Mouse (Mus musculus): ENCODE results near the gene Pkp4.

Gene Pkp4

DNA sequence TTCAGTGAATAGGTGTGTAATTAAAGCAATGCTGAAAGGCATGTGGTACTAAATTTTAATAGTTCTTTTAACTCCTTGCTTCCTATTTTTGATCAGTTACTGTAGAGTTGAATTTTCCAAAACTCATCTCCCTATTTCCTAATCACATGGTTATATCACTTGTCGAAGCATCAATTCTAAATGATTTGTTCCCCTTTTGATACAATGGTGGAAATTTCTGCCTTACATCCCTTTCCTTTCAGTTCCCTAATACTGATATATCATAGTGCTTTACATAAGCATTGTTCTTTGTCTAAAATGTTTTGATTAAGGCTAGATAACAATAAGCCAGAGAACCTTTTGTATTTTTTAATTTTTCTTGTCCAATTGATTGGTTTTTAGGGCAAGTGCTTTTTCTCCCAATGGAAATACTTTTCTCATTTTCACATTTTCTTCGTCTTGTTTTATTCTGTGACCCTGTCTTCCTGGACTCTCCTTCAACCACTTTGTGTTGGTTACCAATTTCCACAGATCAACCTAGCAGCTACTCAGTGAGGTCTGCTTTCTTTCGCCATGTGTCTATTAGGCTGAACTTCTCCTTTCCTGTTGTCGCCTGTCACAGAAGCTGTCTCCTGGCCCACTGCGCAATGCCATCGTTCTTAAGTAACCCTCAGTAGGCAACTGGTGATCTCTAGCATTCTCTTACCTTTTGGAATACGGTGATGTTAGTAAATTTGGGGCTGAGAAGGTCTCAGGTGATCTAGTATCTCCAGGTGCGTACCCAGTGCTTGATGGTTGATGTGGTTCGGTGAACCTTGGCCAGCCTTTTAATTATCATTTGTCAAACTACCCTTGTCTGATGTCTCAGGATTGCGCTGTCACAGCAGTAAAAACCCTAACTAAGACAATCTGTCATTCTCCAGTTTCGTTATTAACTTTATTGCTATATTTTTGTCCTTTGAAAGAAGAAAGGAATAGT lies 23.7 kb downstream of the Pkp4 start:
- no peak for DNase-seq

DNA sequence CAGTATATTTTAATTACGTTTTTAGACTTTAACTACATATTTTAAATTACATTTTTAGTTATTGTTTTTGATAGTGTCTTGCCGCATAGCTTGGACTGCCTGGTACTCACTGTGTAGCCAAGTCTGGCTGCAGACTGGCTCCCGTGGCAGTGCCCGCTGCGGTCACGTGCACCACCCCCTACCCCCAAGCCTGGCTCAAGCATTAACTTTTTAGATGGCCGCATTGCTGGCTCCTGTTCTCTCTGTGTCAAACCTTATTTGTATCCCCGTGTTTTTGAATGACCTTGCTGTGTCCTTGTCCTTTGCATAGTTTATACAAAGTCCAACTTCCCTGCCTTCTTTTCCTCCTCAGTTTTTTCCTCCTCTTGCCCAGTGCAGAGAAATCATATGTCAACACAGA lies 25.5 kb downstream of the Pkp4 start:
- peak; percentile 86 to 87 for DNase-seq

DNA sequence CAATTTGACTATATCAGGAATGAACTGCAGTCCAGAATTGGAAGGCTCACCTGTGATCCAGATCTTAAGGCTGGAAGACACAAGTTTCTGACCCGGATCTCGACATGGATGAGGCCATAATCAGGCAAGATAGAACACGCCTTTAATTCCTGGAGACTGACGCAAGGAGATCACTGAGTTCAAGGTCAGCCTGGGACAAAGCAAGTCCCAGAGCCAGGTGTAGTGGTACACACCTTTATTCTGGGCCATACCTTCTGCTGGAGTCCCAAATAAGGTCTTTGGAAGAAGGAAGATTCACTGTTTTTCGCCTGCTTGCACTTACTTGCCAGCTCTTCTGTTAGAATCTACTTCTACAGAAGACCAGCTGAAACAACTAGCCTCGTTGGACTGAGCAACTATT lies 26.3 kb downstream of the Pkp4 start:
- no peak for DNase-seq

DNA sequence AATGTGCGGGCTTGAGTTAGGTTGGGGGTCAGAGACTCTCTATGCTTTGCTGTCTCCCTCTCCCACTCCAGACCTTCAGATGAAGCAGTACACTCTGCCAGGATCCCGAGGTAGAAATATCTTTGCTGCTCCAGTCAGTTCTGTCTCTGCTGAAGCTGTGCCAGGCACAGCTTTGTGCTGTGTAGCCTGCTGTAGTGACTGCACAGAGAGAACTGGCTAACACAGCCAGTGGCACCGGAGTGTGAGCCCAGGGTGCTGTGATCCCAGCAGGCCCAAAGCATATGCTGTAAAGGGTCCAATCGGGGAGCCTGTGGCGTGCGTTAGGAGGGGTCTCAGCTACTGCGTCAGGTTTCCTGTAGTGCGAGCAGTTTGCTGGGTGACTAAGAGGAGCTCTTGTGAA lies 27.7 kb downstream of the Pkp4 start:
- DNase-seq: no peak

DNA sequence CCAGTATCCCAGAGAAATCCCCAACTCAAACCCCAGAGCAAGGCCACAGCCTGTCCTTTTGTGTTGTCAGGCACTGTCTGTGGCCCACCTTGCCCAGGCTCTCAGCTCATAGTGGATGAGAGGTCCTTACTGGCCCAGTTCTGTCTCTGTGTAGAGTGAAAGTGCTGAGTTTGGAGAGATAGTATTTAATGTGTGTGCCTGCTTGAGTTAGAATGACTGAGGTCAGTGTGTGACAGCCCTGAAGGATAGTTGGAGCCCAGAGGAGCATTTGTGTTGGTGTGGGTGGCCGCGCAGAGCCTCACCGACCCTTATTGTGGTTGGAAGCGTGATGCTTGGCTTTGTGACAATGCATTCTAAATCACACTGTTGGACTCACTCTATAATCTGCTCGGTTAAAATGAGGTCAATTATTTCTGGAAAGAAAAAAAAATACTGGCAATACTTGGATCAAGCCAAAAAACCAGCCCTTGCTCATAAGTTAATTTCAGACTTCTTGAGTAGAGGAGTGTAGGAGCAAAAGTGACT lies 29.1 kb downstream of the Pkp4 start:
- DNase-seq: no peak

DNA sequence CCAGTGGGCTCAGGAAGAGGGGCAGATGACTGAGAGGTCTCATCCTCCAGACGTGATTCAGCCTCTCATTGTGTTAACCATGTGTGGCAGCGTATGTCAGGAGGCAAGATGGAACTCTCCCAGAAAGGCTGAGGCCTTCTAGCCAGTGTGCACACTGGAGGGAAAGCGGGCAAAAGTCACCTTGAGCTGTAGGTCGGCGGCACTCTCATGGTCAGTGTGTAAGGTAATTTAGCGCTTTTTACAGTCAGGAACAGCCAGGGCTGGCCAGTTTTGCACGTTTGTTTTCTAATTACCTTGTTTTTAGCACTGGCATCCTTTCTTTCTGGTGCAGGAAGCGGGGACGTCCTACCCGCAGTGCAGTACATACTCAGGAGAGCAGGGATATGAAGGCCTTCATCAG lies 29.5 kb downstream of the Pkp4 start:
- no peak for DNase-seq

DNA sequence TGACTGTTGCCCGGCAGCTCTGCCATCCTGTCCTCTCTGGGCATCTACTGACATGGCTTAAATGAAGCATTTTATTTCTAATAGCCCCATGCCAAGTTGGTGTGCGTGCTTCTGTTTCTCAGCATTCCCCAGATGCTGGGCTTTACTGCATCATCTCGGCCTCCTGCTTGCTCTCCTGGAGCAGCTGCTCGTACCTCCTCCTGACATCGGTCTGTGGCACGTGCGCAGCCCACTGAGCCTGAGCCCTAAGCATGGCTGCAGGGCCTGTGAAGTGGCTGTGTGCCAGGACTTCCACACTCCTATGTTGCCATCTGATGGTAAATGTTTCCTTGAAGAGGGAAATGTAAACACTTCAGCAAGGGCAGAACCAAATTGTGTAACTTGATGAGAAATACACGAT lies 30.8 kb downstream of the Pkp4 start:
- no peak for DNase-seq

DNA sequence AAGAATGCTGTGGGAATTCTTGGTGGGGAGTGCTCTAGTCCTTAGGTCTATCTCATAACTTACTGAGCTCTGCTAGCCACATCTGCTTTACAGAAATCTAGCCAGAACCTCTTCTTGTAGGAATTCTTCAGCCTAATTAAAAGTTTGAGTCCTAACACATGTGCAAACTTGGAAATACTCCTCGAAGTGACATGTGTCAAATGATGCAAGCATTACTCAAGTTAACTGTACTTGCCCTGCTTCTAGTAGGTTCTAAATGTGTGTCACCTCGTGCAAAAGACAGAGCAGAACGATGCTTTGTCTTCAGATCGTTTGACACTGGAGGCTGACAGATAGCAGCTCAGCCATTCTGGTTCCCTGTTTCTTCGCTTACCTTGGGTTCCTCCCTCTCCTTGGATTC lies 32.5 kb downstream of the Pkp4 start:
- no peak for DNase-seq

DNA sequence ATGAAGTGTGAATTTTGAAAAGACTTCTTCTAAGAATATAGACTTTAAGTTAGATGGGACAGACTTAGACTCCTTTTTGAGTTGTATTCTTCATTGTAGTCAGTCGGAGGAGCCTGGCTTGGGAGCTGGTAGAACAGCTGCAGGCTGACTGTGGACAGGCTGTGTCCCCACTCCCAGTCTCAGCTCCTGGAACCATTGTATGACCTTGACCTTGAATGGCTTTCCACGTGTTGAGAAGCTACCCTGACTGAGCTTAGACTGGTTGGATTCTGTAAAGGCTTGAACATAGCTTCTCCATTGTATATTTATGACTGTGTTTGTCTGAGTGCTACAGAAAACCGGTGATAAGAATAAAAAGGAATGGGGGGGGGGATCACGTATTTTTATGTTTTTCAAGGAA lies 36.5 kb downstream of the Pkp4 start:
- DNase-seq: no peak

DNA sequence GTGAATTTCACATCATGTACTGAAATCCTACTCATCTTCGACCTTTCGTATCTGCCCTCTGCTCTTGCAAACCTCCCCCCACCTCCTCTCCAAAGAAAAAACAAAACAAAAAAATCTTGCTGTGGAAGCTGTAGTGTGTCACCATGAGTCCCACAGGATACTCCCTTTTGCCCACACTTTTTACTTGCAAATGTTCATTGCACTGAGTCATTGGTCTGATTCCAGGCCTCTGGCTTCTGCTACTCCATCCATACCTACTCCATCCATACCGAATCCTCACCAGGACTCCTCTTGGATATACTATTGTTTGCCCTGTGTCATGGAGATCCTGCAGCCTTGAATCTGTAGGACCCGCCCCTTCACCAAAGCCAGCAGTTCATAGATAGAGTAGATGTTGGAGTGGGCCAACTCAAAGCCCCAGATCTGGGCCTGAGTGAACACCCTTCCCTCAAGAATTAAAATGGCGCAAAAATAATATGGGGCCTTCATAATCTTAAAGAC lies 38.9 kb downstream of the Pkp4 start:
- DNase-seq: no peak

DNA sequence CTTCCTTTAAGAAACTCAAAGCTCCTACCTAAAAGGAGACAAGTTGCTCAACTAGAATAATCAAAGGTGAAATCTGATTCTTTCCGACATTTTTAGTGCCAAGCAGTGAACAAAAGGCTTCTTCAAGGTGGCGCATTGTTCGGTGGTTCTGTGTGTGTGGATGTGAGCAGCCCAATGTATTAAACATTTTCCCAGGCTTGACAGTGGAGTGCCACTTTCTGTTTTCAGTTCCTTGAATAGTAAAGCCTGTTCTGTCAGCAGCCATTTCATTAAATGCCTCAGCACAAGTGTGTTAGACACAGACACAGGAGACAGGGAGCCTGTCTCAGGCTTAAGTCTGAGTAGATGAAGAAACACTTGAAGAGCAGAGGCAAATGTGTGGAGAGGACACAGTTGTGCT lies 39.9 kb downstream of the Pkp4 start:
- no peak for DNase-seq

DNA sequence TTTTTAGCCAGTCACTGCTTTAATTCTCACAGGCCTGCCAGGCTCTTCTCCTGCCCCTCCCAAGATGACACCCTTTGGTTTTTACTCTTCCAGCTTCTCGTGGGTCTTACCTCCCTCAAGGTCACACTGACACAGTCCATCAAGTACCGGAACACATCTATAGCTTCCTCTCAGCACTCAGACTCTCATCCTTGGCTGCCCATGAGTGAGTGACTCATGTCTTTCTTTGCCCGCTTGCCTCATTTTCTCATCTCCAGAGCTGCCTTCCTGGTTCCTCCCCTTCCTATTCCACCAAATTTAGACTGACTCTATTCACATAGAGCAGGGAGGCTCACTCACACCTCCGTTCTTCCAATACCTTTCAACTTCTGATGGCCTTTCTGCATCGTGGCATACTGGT lies 42.3 kb downstream of the Pkp4 start:
- DNase-seq: no peak

DNA sequence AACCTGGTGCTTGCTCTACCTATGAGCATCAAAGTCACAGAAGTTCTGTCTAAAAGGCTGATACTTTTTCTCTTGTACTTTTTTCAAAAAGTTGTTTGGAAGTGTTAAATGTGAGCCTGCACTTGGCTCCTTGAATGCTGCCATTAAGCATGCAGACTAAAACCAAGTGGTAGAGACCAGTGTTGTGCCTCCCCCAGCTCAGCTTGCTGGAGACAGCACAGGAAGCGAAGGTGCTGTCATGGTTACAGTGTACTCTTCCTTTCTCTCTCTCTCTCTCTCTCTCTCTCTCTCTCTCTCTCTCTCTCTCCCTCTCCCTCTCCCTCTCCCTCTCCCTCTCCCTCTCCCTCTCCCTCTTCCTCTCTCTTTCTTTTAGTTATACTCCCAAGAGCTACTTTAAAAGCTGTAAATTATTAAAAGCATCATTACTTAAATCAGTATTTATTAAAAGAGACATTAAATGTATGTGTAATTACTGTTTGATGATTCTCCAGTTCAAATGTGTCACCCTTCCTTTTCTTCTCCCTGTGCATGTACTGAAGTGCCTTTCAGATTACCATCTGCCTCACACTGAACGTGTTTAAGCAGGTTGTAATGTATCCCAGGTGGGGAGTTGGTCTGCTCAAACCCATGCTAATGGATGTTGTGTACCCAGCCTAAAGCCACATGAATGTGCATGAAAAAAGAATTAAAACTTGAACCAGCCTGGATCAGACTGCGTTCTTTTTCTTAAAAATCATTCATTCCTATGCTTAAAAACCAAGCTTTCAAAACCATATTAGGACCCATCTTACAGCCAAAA lies 43.2 kb downstream of the Pkp4 start:
- no peak for DNase-seq

DNA sequence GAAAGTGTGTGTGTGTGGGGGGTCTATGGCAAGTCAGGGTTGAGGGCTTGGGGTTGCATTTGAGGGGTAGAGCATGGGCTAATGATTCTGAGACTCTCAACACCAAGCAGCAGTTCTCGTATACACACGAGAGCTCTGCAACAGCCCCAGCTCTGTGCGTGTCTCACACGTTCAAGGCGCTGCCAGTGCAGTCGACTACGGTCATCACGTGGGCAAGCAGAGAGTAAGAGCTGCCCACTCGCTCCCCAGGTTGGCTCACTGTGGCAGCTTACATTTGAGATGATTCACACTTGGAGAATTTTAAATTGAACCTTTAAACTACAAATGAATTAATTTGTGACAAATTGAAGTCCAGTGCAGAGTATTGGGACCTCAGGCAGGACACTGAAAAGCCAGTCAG lies 44.4 kb downstream of the Pkp4 start:
- no peak for DNase-seq

DNA sequence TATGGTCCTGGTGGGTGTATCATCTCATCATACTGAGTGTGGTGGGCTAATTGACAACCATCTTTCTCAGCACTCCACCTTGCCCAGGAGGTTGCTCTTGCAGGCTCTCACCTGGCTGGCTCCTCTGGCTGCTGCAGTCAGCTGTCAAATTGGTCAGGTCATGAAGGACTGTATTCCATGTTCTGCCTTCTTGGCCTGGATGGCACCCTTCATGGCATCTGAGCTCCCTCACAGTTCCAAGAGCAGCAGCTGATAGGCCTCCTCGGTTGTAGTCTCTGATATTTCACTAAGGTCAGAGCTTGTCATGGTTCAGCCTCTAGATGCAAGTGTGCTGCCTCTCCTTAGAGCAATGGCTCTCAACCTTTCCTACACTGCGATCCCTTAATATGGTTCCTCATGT lies 45.5 kb downstream of the Pkp4 start:
- no peak for DNase-seq

DNA sequence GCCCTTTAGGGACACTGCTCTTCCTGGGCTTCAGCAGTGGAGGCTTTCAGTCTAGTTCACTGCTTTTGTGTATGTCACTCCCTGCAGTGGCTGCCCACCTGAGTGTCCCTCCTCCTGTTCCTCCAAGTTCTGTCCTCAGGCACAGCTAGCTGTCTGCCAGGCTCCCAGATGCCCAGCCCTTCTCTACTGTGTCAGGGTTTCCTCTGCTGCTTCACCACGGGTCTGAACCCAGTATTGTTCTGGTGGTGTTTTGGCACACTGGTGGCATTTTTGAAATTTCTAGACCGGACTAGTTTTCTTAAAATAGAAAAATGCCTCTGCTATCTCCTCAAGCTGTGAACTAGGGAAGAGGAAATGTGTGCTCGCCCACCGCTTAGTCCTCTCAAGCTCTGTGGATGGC lies 46.6 kb downstream of the Pkp4 start:
- no peak for DNase-seq

DNA sequence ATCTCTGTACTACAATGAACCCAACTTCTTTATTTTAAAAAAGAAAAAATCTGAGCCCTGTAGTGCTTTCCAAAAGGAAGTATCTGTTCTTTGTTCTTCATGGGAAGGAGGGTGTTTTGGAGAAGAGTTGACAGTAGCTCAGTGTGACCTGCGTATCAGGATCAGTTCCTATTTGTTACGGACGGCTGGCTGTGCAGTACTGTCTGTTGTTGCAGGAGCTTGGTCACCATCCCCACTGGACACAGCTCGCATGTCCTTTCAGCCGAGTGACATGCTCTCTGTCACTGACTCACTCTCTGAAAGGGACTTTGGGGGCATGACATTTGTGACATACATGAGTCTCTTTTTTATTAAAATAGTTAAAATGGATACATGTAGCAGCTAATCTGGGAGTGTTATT lies 47.1 kb downstream of the Pkp4 start:
- no peak for DNase-seq

DNA sequence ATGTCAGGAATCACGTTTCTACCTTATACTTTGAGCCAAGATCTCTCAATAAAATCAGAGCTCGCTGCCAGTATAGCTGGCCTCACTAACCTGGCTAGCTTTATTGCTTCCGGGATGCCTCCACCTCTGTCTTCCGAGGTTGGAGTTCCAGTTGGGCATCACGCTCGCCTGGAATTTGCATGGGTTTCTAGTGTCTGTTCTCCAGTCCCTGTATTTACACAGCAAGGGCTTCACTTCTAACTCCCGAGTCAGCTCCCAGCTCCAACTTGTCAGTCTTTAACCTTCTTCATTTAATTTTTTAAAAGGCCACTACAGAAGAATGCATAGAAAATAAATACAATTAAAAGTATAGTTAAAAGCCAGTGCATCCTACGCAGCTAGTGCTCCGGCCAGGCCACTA lies 47.6 kb downstream of the Pkp4 start:
- DNase-seq: no peak

DNA sequence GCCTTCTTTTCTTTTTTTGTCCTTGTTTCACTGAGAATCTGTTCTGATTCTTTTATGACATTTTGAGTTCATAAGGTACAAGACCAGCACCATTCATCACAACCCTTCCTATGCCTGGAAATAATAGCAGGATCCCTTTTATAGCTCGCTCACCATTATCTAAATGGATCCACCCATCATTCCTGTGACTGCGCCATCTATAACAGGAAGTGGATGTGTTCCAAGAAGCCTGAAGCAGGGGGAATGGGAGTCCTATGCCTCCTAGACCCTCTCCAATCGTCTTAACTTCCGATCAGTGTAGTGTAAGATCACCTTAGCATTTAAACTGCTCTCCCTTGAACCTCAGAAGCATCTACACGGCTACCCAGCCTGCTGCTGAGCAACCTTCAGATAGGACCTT lies 50.4 kb downstream of the Pkp4 start:
- DNase-seq: no peak

DNA sequence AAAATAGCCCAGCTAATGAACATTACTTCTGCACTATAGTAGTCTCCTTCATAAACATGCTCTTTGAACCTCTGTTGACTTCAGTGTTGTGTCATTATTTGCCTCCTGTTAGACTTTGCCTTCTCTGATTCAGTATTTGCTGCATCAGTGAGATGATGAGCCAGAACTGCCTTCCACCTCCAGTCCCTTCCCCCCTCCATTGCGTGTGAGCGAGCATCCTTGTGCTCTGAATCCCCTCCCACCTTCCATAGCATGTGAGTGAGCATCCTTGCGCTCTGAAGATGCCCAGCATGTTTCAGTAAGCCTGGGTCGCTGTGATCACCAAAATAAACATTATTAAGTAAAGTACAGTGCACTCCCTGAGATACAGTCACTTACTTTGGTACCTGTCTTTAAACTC lies 51.8 kb downstream of the Pkp4 start:
- DNase-seq: no peak

DNA sequence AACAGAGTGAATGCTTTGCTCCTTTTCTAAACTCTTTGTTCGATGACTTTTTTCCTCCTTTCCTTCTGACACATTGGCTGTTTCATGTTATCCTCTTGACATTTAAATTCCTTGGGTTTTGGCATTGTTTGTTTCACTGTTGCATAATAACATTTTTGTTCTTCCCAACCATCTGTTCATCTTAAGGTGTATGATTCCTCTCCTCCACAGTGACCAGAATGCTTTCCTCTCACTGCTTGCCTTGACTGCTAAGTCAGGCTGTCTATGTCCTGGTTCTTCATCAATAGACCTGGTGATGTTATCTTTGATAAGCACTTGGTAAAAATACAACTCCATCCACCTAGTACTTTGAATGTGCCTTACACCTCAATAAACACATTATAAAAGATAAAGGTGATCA lies 52.2 kb downstream of the Pkp4 start:
- no peak for DNase-seq

DNA sequence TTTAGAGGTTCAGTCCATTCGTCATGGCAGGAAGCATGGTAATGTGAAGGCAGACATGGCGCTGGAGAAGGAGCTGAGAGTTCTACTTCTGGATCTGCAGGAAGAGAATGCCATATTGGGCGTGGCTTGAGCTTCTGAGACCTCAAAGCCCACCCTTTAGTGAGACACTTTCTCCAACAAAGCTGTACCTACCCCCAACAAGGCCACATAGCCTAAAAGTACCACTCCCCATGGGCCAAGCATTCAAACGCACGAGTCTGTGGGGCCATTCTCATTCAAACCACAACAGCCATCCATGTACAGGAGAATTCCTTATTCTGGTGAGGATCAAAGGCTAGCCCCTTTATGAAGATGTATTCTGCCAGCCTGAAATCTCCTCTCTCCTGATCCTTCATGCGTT lies 57.3 kb downstream of the Pkp4 start:
- DNase-seq: no peak

DNA sequence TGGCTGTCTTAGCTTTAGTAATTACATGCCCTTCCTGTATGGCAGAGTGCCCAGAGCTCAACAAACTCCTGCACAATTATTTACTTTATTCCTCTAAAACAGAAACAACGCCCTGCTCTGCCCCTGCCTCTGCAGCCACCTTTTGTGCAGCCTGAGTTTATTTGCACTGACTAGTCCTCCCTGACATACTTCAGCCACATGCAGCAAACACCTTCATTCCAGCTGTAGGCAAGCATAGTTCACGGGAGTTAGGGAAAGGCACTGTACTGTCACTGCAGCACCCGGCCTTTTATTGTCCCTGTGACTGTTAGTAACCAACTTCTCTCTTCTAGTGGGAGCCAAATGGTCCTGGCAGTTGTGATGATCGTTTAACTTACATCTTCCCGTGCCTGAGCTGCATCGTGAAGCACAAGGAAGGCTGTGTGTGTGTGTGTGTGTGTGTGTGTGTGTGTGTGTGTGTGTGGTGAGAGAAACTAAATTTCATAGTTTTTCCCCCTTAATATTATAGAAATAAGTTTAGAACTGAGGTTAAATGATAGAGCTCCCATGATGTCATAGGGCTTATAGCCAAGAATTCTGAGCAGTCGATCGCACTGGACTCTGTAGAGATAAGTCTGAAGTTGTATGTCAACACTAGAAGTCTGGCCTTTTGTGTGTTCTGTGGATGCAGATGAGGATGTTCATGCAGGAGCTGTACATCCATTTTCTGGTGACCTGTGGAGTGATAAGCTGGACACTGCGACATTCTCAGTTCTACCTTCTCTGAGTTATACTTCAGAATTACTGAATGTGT lies 59.5 kb downstream of the Pkp4 start:
- DNase-seq: peak; percentile 57 to 61

Data from kidney, postnatal 36 days (tissue).